Mouse (Mus musculus): ENCODE measurements around the gene Cc2d2a.

DNA sequence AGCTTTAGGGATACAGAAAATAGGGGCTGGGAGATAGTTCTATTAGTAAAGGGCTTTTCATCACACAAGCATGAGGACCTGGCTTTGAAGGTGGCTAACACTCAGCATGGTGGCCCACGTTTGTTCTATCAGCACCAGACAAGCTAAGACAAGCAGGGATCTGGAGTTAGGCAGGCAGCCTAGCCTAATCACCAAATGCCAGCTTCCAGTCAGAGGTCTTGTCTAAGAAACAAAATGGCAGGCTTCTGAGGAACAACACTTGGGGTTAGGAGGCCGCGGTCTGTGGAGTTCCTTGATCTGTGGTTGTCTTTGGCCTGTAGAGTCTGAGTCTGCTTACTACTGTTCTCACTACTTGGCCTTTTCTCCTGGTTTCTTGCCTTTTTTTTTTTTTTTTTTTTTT is 648 bp upstream of the Cc2d2a start:
- TF ChIP-seq CTCF (conservative IDR thresholded peaks at IDR 0.05; ENCODE audit: low read length) (no peak), POU5F1 (IDR thresholded peaks at IDR 0.05; ENCODE audit: borderline replicate concordance, low read length) (no peak)
